21 mouse cellular contexts compared by ENCODE assay signal in genomic region chr6:52252016-52252774, GRCm38 (mm10). TPM values are rescaled to one million over a fixed set of nuclear protein-coding genes. Genes with fewer than 3 reads are reported as not detected.
DNase-seq lines count a peak whose midpoint lies in the region; ATAC-seq and TF ChIP-seq lines count a peak whose summit lies in the region.
"Had no signal": no experiment of that assay in that cellular context is flagged by ENCODE, and none has a peak within 500 bp of the region (broad histone marks: within the 10 kb centered on the region; RNA-seq: fewer than 3 reads in every experiment).

No protein-coding gene starts in this region.

- DNase-seq in embryo, embryonic 10 days (ENCODE audit: low spot score): peak; percentile 58
- no peak for DNase-seq in embryo, embryonic 11 days
- peak; percentile 38 for DNase-seq in liver, embryonic 11.5 days (ENCODE audit: low spot score)
- DNase-seq in thymus, adult 18-20 months: no peak
- no peak for DNase-seq in thymus, postnatal 14 days
- DNase-seq: cerebellum, adult 11 months; cerebellum, postnatal 25 days; liver, embryonic 13.5 days; lung, postnatal 10 days; thymus, postnatal 25 days had no signal

- H3K9me3 ChIP-seq in liver, embryonic 11.5 days (ENCODE audit: control insufficient read depth, low read length): no peaks in the 10 kb centered on the region
- no peaks in the 10 kb centered on the region for H3K9me3 ChIP-seq in liver, embryonic 12.5 days (replicated peaks)
- no peaks in the 10 kb centered on the region for H3K9me3 ChIP-seq in neural tube, embryonic 12.5 days
- H3K9me3 ChIP-seq: embryonic facial prominence, embryonic 12.5 days; heart, embryonic 15.5 days; liver, embryonic 13.5 days had no signal

- no peak overlapping the region for H3K9ac ChIP-seq in liver, embryonic 11.5 days (ENCODE audit: low read depth, low read length)
- no peak overlapping the region for H3K9ac ChIP-seq in liver, embryonic 12.5 days
- no peak overlapping the region; the same call in 1 of the 2 replicates for H3K9ac ChIP-seq in neural tube, embryonic 12.5 days
- H3K9ac ChIP-seq: embryonic facial prominence, embryonic 12.5 days; heart, embryonic 15.5 days; liver, embryonic 13.5 days had no signal

- H3K4me2 ChIP-seq in liver, embryonic 11.5 days: no peak overlapping the region
- no peak overlapping the region for H3K4me2 ChIP-seq in liver, embryonic 12.5 days
- H3K4me2 ChIP-seq in neural tube, embryonic 12.5 days (replicated peaks): peak overlapping the region; percentile 50
- H3K4me2 ChIP-seq: embryonic facial prominence, embryonic 12.5 days; heart, embryonic 15.5 days; liver, embryonic 13.5 days had no signal

- H3K4me1 ChIP-seq in liver, embryonic 11.5 days (replicated peaks; ENCODE audit: control insufficient read depth, insufficient read depth, low read length): no peaks in the 10 kb centered on the region
- no peaks in the 10 kb centered on the region for H3K4me1 ChIP-seq in liver, embryonic 12.5 days
- no peaks in the 10 kb centered on the region for H3K4me1 ChIP-seq in embryonic fibroblast, embryonic 13.5 days (ENCODE audit: control insufficient read depth, insufficient read depth, low read length)
- H3K4me1 ChIP-seq in neural tube, embryonic 12.5 days: no peaks in the 10 kb centered on the region; the same call in 1 of the 2 replicates
- H3K4me1 ChIP-seq: liver, embryonic 13.5 days had no signal

- no peak for ATAC-seq in liver, embryonic 11.5 days (replicated peaks; ENCODE audit: low FRiP score)
- ATAC-seq in liver, embryonic 12.5 days: no peak
- ATAC-seq in neural tube, embryonic 12.5 days (ENCODE audit: low FRiP score, low read depth): no peak
- ATAC-seq: inflammation-experienced regulatory T-cells, adult 6 months; Patski had no signal

- WGBS in liver, embryonic 11.5 days: 3% methylated on average over 24 of the region's 24 CpGs
- WGBS in liver, embryonic 12.5 days (ENCODE audit: insufficient replicate concordance): 2% methylated on average over 24 of the region's 24 CpGs
- WGBS in neural tube, embryonic 12.5 days: 2% methylated on average over 24 of the region's 24 CpGs

- TF ChIP-seq CTCF in embryonic fibroblast, embryonic 13.5 days (IDR thresholded peaks at IDR 0.05; ENCODE audit: borderline replicate concordance, insufficient read depth, low read length): no peak

- H3K27me3 ChIP-seq in liver, embryonic 11.5 days (replicated peaks; ENCODE audit: control insufficient read depth, insufficient read depth, low read length): peaks cover 99% of the 10 kb centered on the region
- H3K27me3 ChIP-seq in liver, embryonic 12.5 days (replicated peaks): peaks cover 97% of the 10 kb centered on the region
- peaks cover 88% of the 10 kb centered on the region for H3K27me3 ChIP-seq in neural tube, embryonic 12.5 days (replicated peaks)
- H3K27me3 ChIP-seq: Patski had no signal

- no peak overlapping the region for H3K4me3 ChIP-seq in liver, embryonic 11.5 days (ENCODE audit: low read depth, low read length)
- no peak overlapping the region for H3K4me3 ChIP-seq in liver, embryonic 12.5 days
- peak overlapping the region; percentile 10; the same call in 1 of the 2 replicates for H3K4me3 ChIP-seq in embryonic fibroblast, embryonic 13.5 days (ENCODE audit: insufficient read depth, low read length)
- peak overlapping the region; percentile 15 for H3K4me3 ChIP-seq in neural tube, embryonic 12.5 days
- H3K4me3 ChIP-seq: embryonic facial prominence, embryonic 12.5 days; heart, embryonic 15.5 days; liver, embryonic 13.5 days had no signal

- H3K36me3 ChIP-seq in liver, embryonic 11.5 days (ENCODE audit: control insufficient read depth, insufficient read depth, low read length): no peaks in the 10 kb centered on the region
- no peaks in the 10 kb centered on the region for H3K36me3 ChIP-seq in liver, embryonic 12.5 days
- no peaks in the 10 kb centered on the region for H3K36me3 ChIP-seq in neural tube, embryonic 12.5 days
- H3K36me3 ChIP-seq: embryonic facial prominence, embryonic 12.5 days; heart, embryonic 15.5 days; liver, embryonic 13.5 days had no signal

- no peak overlapping the region for H3K27ac ChIP-seq in liver, embryonic 11.5 days (ENCODE audit: low read depth, low read length)
- H3K27ac ChIP-seq in liver, embryonic 12.5 days: no peak overlapping the region
- no peak overlapping the region for H3K27ac ChIP-seq in embryonic fibroblast, embryonic 13.5 days (ENCODE audit: insufficient read depth, low read length)
- H3K27ac ChIP-seq in neural tube, embryonic 12.5 days: no peak overlapping the region
- H3K27ac ChIP-seq: embryonic facial prominence, embryonic 12.5 days; heart, embryonic 15.5 days; liver, embryonic 13.5 days had no signal

- no peak for TF ChIP-seq POLR2A in embryonic fibroblast, embryonic 13.5 days (IDR thresholded peaks at IDR 0.05; ENCODE audit: low read depth, low read length)

RNA-seq across cellular contexts. Expression of gene Hoxa11, which starts 6.6 kb away (rescaled TPM):
- polyA plus RNA-seq in liver, embryonic 11.5 days (2014; fragmentation: Nextera tagmentation; extraction: Ambion mirVana): 0.18 and 0.26 TPM in 2 replicates
- polyA plus RNA-seq in liver, embryonic 12.5 days (2016; fragmentation: Nextera tagmentation; extraction: Ambion mirVana): 0.06 TPM in 1 of 2 replicates, not detected in the other
- polyA plus RNA-seq in embryonic fibroblast, embryonic 13.5 days (2011; ENCODE audit: insufficient read length, low read depth, missing spikeins): 5.1 and 9.2 TPM in 2 replicates
- polyA plus RNA-seq in neural tube, embryonic 12.5 days (2016; fragmentation: Nextera tagmentation; extraction: Ambion mirVana): 10.8 and 13.4 TPM in 2 replicates
- polyA plus RNA-seq: heart, embryonic 15.5 days; hindbrain, embryonic 11.5 days; inflammation-experienced regulatory T-cells, adult 6 months; large intestine, adult 2 months; liver, embryonic 13.5 days; spleen, adult 2 months; stomach, embryonic 16.5 days had no signal

RNA-seq across cellular contexts. Expression of gene Hoxa13, which starts 8.5 kb away (rescaled TPM):
- polyA plus RNA-seq in liver, embryonic 11.5 days (2014; fragmentation: Nextera tagmentation; extraction: Ambion mirVana): 0.15 and 0.30 TPM in 2 replicates
- polyA plus RNA-seq in liver, embryonic 12.5 days (2016; fragmentation: Nextera tagmentation; extraction: Ambion mirVana): not detected in 2 replicates
- 3.3 and 5.0 TPM in 2 replicates for polyA plus RNA-seq in embryonic fibroblast, embryonic 13.5 days (2011; ENCODE audit: insufficient read length, low read depth, missing spikeins)
- 0.10 and 1.3 TPM in 2 replicates for polyA plus RNA-seq in neural tube, embryonic 12.5 days (2016; fragmentation: Nextera tagmentation; extraction: Ambion mirVana)
- polyA plus RNA-seq: embryonic facial prominence, embryonic 12.5 days; heart, embryonic 15.5 days; hindbrain, embryonic 11.5 days; inflammation-experienced regulatory T-cells, adult 6 months; large intestine, adult 2 months; liver, embryonic 13.5 days; spleen, adult 2 months; stomach, embryonic 16.5 days had no signal

RNA-seq across cellular contexts. Expression of gene Hoxa10, which starts 11.5 kb away (rescaled TPM):
- polyA plus RNA-seq in liver, embryonic 11.5 days (2014; fragmentation: Nextera tagmentation; extraction: Ambion mirVana): 0.91 and 2.2 TPM in 2 replicates
- polyA plus RNA-seq in liver, embryonic 12.5 days (2016; fragmentation: Nextera tagmentation; extraction: Ambion mirVana): 0.44 and 0.61 TPM in 2 replicates
- 12.1 and 18.2 TPM in 2 replicates for polyA plus RNA-seq in embryonic fibroblast, embryonic 13.5 days (2011; ENCODE audit: insufficient read length, low read depth, missing spikeins)
- polyA plus RNA-seq in neural tube, embryonic 12.5 days (2016; fragmentation: Nextera tagmentation; extraction: Ambion mirVana): 108 and 119 TPM in 2 replicates
- polyA plus RNA-seq: hindbrain, embryonic 11.5 days; inflammation-experienced regulatory T-cells, adult 6 months; spleen, adult 2 months had no signal

RNA-seq across cellular contexts. Expression of gene Hoxa9, which starts 21.3 kb away (rescaled TPM):
- polyA plus RNA-seq in liver, embryonic 11.5 days (2014; fragmentation: Nextera tagmentation; extraction: Ambion mirVana): 1.8 and 2.2 TPM in 2 replicates
- polyA plus RNA-seq in liver, embryonic 12.5 days (2016; fragmentation: Nextera tagmentation; extraction: Ambion mirVana): 1.2 and 1.4 TPM in 2 replicates
- polyA plus RNA-seq in embryonic fibroblast, embryonic 13.5 days (2011; ENCODE audit: insufficient read length, low read depth, missing spikeins): 9.9 and 13.6 TPM in 2 replicates
- polyA plus RNA-seq in neural tube, embryonic 12.5 days (2016; fragmentation: Nextera tagmentation; extraction: Ambion mirVana): 124 and 131 TPM in 2 replicates
- polyA plus RNA-seq: embryonic facial prominence, embryonic 12.5 days had no signal

RNA-seq across cellular contexts. Expression of gene Hoxa7, which starts 30.5 kb away (rescaled TPM):
- polyA plus RNA-seq in liver, embryonic 11.5 days (2014; fragmentation: Nextera tagmentation; extraction: Ambion mirVana): 2.7 and 3.1 TPM in 2 replicates
- polyA plus RNA-seq in liver, embryonic 12.5 days (2016; fragmentation: Nextera tagmentation; extraction: Ambion mirVana): 0.74 and 0.81 TPM in 2 replicates
- 15.8 and 21.6 TPM in 2 replicates for polyA plus RNA-seq in embryonic fibroblast, embryonic 13.5 days (2011; ENCODE audit: insufficient read length, low read depth, missing spikeins)
- polyA plus RNA-seq in neural tube, embryonic 12.5 days (2016; fragmentation: Nextera tagmentation; extraction: Ambion mirVana): 81.2 and 102 TPM in 2 replicates
- polyA plus RNA-seq: inflammation-experienced regulatory T-cells, adult 6 months had no signal

Comparison
In these comparisons a context has a peak if more than half of its experiments do, and no peak if none do; other contexts are left out.
1. DNase-seq: peak in embryo, embryonic 10 days (single experiment) and liver, embryonic 11.5 days (single experiment); none in embryo, embryonic 11 days (single experiment), thymus, adult 18-20 months (0 of 2) and thymus, postnatal 14 days (single experiment).
2. H3K4me3 ChIP-seq: peak in embryonic fibroblast, embryonic 13.5 days (single experiment) and neural tube, embryonic 12.5 days (single experiment); none in liver, embryonic 11.5 days (single experiment) and liver, embryonic 12.5 days (single experiment).